Mouse (Mus musculus) cerebellum, postnatal 14 days (tissue): Measurements from ENCODE around the gene Tesc.

ENCODE experiments used
- DNase-seq, 2 experiments: peaks; one replicate each; pipeline ENCODE4 v3.0.0; 2021; ENCODE audit warnings: mixed read lengths in 2 of 2

Gene Tesc

DNA sequence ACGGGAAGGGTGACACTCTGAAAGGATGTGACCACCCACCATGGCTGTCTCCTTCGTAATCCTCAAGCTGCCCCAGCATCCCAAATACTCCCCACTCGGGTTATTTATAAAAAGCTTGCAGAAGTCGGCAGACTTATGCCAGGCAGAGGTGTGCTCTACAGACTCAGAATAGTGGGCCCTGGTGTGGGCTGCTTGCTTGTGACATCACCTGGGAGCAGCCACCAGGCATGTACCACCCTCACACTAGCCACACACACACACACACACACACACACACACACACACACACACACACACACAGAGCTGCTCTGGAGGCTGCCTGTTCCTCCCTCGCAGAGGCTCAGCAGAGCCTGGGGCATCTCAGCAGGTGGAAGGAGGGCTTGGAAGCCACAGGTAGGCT is 10.0 kb upstream of the Tesc start:
- no peak for DNase-seq

DNA sequence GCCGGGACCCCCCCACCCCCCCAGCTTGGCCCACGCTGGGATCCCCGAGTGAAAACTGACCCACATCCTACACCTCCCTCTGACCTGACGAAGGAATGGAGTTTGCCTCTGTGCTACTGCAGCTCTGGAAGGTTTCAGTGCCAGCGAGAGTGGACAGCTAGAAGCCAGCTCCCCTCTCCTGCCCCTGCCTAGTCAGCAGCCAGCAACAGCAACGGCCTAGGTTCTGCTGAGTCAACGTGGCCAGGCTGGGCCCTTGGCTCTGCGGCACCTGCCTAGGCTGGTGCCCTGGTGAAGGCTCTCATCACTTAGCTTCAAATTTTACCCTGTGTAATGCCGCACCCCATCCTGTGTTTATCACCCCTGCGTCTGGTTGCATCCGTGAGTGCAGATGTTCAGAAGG is 7.6 kb upstream of the Tesc start:
- peak in 1 of 2 experiments; percentile 3 for DNase-seq

DNA sequence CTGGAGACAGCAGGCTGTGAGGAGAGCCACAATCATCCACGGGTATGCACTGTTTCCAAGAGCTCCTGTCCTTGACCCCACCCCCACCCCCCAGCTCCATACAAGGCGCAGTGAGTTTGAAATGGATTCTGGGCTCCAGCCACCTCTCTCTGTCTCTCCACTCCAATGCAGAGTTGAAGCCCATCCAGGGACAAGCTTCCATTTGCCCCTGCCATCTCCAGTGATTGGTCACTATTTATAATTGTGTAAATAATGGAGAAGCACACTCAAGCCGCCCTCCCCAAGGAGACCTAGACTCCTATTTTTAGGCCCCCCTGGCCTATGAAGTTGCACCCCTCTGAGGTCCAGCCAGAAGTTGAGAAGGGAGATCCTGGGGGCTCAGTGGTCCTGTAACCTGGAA is 4.5 kb upstream of the Tesc start:
- DNase-seq: no peak

DNA sequence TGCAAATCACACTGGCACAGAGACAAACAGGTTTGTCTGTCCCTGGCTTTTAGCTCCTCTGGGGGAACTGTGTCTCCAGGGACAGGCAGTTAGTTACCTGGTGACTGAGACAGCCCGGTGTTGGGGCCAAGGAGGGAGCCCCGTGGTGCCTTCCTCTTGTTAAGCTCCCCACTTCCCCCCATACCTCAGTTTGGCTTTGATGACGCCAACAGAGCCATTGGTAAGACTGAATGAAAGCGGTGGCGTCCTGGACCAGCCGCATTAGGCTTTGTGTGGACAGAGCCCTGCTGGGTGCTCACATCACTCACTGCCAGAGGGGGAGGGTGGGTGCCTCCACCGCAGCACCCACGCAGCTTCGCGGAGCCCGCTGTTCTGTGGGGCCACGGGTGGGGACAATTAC is 1.7 kb upstream of the Tesc start:
- peak in 1 of 2 experiments; percentile 16 for DNase-seq

DNA sequence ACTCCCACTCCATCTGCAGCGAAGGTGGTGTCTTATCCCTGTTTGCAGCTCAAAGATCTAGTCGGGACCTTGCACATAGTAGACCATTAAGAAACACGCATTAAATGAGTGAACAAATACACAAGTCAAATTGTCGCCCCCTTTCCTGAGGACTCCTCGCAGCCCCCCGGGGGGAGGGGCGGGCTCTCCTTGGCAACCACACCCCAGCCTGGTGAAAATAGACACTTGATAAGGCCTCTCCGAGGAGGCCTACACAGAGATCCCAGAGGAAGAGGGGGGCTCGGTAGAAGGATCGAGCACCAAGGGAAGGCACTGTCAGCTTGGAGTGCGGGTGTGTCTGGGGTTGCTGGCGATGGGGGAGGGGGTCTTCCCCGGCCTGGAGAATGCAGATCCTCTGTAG is 1.2 kb upstream of the Tesc start:
- no peak for DNase-seq

DNA sequence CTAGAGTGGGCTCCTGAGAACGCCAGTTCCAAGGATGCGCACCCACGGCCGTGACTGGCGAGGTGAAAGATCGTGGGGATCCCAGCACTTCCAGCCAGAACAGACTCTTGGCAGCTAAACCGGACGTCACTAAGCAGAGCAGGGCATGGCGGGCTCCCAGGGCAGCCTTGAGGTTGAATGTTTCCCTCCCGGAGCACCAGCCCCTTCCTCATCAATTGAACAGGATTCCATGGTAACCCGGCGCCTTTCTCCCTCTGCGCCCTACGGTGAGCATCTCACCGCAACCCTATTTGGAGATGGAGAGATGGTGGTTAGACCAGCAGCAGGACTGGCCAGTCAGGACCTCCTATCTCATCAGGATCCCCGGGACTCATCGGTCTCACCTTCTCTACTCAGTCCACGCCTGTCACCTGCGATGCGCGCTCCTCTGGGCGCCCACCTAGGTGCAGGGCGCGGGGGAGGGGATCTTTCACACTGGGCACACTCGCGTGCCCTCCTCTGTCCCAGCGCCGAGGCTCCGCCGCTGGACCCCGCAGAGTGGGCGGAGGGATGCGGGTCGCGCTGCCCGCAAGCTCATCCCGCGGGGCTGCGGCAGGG is 344 bp upstream of the Tesc start:
- peak in 1 of 2 experiments; percentile 40 for DNase-seq

DNA sequence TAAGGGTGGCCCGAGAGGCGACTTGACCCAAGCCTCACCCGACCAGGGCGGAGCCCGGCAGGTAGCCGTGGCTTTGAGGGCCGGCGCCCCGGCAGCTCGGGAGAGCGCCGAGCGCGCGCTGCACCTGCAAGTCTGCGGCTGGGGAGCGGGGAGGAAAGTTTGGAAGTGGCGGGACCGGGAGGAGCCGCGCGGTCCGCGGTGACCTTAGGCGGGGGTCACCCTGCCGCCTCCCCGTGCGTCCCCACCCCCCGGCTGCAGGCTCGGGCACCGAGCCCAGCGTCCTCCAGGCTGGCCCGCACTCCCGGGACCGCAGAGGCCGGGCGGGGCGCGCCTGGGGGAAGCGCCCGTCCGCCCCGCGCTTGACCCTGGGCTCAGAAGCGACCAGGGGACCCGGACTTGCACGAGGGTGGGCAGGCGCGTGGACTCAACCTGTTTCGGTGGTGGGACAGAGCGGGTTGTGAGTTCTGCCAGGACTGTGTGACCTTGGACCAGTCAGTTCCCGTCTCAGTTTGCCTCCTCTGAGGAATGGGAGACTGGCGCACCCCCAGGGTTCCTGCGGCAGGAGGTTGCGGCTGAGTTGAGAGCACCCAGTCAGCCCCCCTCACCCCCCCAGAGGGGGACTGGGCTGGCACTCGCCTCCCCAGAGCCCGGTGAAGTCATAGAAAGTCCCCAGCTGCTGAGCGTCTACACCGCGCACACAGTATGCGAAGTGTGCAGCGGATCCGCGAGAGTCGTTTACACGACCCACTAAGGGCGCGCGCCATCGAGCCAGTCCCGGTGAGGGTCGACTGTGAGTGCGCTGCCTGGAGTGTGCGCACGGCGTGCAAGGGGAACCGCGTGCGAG is 870 bp downstream of the Tesc start:
- DNase-seq: peak in 1 of 2 experiments; percentile 36

DNA sequence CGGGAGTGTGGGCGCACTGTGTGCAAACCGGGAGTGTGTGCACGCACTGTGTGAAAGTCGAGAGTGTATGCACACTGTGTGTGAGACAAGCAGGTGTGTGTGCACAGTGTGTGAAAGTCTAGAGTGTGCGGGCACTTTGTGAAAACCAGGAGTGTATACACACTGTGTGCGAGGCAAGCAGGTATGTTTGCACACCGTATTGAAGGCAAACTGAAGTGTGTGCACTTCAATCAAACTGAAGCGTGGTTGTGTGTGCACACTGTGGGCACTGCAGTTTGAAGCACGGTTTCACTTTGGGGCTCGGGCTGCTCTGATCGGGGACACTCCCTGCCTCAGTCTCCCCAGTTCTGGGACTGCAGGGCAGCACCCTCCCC is 1.5 kb downstream of the Tesc start:
- no peak for DNase-seq

DNA sequence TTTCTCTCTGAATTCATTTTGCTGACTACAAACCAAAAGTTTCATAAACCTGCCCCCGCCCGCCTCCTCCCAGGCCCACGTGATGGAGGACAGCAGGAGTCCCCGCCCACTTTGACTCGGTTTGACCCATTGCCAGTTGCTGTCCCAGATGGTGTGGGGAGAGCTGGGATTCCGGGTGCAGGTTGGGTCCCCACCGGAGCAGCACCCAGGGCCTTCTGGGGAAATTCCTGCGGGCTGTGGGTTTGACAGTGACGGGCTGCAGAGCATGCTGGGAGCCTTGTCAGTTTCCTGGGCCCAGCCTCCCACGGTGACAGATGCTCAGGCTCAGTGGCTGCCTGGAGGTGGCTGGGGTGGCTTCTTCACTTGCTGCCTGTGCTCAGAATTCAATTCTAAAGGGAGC is 1.9 kb downstream of the Tesc start:
- peak in 1 of 2 experiments; percentile 27 for DNase-seq

DNA sequence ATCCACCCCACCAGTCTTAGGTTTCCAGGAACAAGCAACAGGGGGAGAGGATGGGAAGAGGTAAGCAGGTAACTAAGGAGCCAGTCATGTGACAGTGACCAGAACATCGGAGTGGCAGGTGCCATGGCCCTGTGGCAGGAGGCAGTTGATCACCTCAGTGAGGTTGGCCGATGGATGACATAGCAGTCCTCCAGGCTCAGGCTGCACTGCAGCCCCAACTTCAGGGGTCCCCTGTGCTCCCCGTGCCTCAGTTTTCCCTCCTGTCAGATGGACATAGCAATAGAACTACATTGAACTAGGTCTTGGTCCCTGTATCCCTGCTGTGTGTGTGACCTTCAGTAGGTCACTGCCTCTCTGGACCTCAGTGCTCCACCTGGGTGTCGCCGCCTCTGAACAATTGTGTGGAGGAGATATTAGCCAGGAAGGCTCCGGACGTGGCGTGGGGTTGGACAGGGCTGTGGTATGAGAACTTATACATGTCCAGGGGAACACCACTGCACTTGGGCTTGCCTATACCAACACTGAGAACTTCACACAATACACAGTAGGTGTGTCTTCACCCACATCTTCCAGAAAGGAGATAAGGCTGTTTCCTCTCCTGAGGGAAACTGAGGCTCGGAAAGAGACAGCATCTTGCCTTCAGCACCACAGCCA is 2.6 kb downstream of the Tesc start:
- DNase-seq: no peak

DNA sequence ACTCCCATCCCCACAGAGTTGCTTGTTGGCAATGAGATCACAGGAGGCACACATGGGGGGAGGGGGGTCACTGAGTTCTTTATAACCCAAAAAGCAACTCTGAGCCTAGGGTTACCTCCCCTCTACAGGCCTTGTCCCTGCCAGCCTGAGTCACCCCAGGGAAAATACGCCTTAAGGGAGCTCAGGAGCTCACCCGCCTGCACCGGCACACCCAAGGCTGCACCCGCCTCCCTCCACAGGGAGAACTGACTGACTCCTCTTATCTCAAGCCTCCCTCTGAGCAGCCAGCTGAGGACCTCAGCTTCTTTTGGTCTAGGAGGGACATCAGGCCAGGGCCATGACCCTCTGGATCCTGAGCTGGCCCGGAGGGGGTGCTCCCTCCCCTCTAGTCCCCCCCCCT is 3.5 kb downstream of the Tesc start:
- DNase-seq: no peak

DNA sequence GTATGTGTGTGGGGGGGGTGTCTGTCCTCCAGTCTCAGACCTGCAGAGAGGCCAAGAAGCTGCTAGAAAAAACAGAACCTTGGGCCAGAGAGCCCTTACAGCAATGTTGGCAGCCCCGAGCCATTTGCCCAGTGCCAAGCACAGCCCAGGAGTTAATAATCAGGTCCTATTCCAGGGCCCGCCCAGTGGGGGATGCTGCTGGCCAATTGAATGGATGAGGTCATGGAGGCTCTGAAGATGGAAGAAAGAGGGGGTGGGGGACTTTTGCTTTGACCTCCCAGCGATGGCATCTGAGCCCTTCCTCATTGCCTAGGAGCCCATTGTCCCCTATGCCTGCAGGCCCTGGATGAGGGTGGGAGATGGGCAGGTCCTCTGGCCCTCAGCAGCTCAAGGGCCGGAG is 4.0 kb downstream of the Tesc start:
- peak; percentile 38 to 59 for DNase-seq

DNA sequence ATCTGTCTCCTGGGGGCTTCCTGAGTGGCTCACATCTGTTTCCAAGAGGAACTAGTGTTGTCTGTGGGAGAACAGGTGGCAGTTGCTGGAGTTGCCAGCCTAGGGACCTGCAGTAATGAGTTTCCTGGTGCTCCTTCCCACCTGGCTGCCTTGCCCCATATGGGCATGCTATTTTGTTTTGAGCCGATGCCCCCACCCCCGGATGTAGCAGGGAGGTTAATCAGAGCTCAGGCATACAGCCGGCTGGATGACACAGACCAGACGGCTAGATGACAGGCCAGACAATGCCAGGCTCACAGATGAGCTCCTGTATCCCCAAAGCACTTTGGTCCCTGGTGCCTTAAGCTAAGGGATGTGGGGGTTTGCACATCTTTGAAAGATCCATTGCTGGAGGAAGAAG is 5.8 kb downstream of the Tesc start:
- DNase-seq: peak in 1 of 2 experiments; percentile 13

DNA sequence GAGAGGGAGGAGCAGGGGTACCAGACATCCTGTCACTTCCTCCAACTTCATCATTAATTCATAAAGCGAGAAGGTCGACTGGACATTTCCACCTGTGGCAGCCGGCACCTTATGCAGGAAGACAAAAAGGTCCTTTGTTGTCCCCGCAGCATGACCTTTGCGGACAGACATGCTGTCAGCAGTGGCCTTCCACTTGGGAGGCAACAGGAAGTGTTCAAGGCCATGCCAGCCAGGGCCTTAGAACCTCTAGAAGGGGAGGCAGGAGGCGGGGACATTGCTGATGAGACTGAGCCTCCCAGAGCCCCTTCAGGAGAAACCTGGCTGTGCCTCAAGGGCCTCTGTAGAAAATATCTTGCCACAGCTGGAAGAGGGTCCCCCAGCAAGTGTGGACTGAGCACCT is 6.2 kb downstream of the Tesc start:
- no peak for DNase-seq

DNA sequence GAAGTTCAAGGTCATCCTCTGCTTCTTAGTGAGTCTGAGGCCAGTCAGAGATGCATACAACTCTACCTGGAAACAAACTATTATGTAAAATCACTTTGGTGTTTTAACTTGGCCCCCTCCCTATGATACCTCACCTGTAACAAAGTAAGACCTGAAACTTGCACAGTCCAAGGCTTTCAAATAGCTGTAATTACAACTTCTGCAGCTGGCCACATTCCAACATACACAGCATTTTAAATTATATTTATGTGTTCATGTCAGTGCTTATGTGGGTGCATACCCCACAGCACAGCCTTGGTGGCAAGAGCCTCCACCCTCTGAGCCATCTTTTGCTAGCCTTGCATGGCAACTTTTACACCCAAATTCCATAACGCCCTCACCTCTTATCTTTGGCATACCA is 7.1 kb downstream of the Tesc start:
- DNase-seq: no peak

DNA sequence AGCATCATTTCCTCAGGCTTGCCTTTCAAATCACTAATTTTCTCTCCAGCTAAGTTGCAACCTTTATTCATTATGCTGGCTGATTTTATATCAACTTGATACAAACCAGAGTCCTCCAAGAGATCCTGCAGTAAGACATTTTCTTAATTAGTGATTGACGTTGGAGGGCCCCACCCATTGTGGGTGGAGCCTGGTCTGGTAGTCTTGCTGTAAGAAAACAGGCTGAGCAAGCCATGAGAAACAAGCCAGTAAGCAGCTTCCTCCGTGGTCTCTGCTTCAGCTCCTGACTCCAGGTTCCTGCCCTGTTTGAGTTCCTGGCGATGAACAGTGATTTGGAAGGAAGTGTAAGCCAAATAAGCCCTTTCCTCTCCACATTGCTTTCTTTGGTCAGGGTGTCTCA is 8.2 kb downstream of the Tesc start:
- DNase-seq: peak in 1 of 2 experiments; percentile 20

DNA sequence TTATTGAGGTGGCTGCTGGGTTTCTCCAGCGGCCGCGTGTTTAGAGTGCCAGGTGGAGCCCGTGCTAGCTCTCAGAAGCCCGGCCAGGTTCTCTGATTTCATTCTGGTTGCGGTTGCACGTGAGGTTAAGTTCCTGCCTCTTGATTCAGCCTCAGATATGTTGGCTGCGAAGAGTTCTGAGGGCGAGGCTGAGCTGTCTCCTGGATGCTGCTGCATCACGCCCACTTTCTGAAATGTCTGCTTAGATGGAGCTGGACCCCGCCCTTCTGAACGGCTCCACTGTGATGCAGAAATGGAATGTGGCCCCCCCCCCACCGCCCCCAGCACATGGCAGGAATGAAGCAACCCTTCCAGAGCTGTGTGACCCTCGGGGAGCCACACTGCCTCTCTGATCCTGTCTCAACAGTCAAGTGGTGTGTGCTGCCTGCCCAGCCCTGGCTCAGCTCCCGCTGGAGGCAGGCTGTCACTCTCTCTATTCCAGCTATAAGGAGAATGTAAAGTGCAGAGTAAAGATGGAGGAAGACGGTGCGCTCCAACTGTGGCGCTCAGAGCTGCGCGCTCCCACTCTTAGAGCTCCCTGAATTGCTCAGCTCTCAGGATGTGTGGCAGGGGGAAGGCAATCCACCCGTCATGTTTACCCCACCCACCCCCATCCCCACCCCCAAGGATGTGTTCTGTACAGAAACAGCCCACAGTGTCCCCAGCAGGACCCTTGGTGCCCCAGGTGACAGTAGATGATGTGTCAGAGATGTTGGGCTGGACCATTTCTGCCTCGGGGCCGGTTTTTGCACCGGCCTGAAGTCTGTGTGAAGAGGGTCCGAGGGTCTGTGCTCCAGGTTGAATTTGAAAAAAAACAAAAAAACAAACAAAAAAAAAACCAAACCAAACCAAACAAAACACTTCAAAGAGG is 9.6 kb downstream of the Tesc start:
- peak in 1 of 2 experiments; percentile 39 for DNase-seq

DNA sequence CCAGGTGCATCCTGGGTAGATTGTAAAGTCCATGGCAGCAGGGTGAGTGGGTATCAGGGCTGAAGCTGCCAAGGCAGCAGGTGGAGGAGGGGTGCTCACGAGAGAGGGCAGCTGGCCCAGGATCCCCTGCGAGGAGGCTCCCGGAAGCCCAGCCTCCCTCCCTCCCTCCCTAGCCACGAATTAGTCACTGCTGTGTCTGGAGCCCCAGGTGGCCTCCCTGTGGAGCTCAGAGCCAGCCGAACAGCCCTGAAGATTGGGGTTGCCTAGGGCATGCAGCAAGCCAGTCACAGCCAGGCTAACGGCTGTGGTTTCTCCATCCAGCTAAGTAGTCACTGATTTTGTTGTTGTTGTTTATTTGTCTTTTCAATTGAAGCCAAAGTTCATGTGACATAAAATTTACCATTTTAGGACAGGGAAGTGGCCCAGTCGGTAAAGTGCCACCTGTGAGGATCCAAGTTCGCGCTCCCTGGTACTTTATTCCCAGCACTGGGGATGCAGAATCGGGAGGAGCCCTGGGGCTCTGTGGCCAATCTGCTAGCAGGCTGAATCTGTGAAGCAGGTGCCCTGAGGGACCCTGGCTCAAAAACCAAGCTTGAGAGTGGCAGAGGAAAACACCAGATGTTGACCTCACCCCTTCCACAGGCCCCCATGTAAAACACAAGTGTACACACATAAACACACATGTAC is 10.4 kb downstream of the Tesc start:
- peak; percentile 71 to 76 for DNase-seq

DNA sequence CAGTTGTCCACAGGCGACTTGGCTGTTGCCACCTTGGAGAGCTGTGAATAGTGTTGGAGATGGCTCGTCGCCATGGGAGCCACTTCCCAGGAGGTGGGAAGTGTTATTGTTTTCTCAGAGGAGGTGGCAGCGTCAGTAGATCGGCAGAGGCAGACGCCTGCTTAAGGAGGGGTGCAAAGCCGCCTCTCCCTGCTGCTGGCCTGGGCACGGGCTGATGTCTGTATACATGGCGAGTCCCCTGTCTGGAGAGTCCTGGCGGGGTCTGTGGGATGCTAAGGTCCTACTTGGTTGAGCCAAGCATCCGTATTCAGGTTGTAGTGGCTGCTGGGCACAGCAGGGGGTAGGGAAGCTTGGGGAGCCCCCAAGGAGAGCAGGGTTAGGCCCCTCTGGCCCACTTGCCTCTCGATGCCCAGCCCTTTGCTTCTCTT is 11.7 kb downstream of the Tesc start:
- DNase-seq: peak in 1 of 2 experiments; percentile 34

DNA sequence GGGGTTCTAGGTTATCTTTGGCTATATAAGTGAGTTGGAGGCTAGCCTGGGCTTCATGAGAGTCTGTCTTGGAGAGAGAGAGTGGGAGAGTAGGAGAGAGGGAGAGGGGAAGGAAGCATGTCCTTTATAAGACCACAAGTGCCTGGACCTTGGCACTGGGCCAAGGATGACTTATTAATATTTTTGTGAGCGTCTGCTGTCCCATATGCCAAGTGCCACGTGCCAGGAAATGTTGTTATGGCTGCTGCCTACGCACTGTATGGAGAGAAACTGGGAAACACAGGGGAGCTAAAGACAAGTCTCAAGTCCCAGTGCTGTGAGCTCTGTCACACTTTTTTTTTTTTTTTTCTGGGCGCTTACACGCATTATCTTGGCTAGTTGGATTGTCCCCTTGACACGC is 15.1 kb downstream of the Tesc start:
- DNase-seq: peak; percentile 92 to 93

DNA sequence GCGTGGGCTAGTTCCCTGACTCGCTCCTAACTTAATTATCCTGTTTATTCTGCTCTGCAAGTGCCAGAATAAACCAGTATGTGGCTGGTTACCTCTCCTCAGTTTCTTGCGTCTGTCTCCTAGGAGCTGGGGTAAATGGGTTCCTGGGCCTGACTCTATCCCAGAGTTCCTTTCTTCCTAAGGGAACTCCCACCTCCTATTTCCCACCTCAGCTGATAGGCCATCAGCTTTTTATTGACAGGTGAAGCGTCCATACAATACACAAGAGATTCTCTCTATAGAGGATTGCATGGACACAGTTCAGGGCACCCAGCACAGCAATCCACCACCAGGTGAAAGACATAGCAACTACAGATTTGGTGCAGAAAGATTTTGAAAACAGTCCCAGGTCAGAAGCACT is 16.2 kb downstream of the Tesc start:
- no peak for DNase-seq

DNA sequence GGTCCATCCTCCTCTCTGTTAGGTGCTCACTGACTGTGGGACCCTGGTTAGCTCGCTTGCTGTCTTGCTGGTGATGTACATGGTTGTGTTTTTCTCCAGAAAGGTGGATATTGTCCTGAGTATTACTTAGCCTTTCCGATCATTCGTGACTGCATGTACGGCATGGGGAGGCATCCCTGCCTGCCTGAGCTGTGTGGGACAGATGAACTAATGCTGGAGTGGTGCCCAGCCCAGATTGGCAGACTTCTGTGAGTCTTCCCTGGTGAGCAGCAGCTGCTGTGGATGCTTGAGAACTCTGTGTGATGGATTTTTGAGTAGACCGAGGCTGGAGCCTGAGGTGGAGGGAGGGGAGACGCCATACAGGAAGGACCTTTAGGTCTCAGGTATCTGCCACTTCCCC is 17.4 kb downstream of the Tesc start:
- DNase-seq: peak; percentile 80
